In genomic region chr17:91092421-91093041, GRCm38 (mm10) we compare ENCODE assay signal across 9 mouse cellular contexts. TPM values are rescaled to one million over a fixed set of nuclear protein-coding genes. Genes with fewer than 3 reads are reported as not detected.
DNase-seq lines count a peak whose midpoint lies in the region; ATAC-seq lines count a peak whose summit lies in the region.
"Had no signal": no experiment of that assay in that cellular context is flagged by ENCODE, and none has a peak within 500 bp of the region (broad histone marks: within the 10 kb centered on the region; RNA-seq: fewer than 3 reads in every experiment).

No protein-coding gene starts in this region.

- H3K27ac ChIP-seq in forebrain, embryonic 12.5 days = peak overlapping the region; percentile 61; the same call in 1 of the 2 replicates
- peak overlapping the region; percentile 83 for H3K27ac ChIP-seq in hindbrain, embryonic 10.5 days
- peak overlapping the region; percentile 83 for H3K27ac ChIP-seq in midbrain, embryonic 12.5 days (replicated peaks)
- H3K27ac ChIP-seq in stomach, embryonic 15.5 days = no peak overlapping the region

- H3K4me2 ChIP-seq in forebrain, embryonic 12.5 days = peak overlapping the region; percentile 61
- H3K4me2 ChIP-seq in midbrain, embryonic 12.5 days (replicated peaks) = peak overlapping the region; percentile 62
- H3K4me2 ChIP-seq in stomach, embryonic 15.5 days = peak overlapping the region; percentile 36

- peaks cover 11% of the 10 kb centered on the region for H3K36me3 ChIP-seq in forebrain, embryonic 12.5 days (replicated peaks)
- peaks cover 15% of the 10 kb centered on the region for H3K36me3 ChIP-seq in hindbrain, embryonic 10.5 days
- peaks cover 14% of the 10 kb centered on the region for H3K36me3 ChIP-seq in midbrain, embryonic 12.5 days
- no peaks in the 10 kb centered on the region for H3K36me3 ChIP-seq in stomach, embryonic 15.5 days

- H3K27me3 ChIP-seq in forebrain, embryonic 12.5 days = peaks cover 6% of the 10 kb centered on the region; the same call in 1 of the 2 replicates
- H3K27me3 ChIP-seq in hindbrain, embryonic 10.5 days (ENCODE audit: insufficient read depth, poor library complexity, severe bottlenecking) = peaks cover 4% of the 10 kb centered on the region; the same call in 1 of the 2 replicates
- H3K27me3 ChIP-seq in midbrain, embryonic 12.5 days = 0 out of 2 replicates have a peak, but pooled peaks cover 6% of the 10 kb centered on the region
- H3K27me3 ChIP-seq in stomach, embryonic 15.5 days (replicated peaks) = no peaks in the 10 kb centered on the region

- peaks cover 6% of the 10 kb centered on the region; the same call in 1 of the 2 replicates for H3K4me1 ChIP-seq in forebrain, embryonic 12.5 days
- peaks cover 15% of the 10 kb centered on the region for H3K4me1 ChIP-seq in hindbrain, embryonic 10.5 days (replicated peaks)
- H3K4me1 ChIP-seq in midbrain, embryonic 12.5 days = peaks cover 7% of the 10 kb centered on the region; the same call in 1 of the 2 replicates
- no peaks in the 10 kb centered on the region for H3K4me1 ChIP-seq in stomach, embryonic 15.5 days

- 2% methylated on average over 21 of the region's 21 CpGs for WGBS in forebrain, embryonic 12.5 days
- 2% methylated on average over 21 of the region's 21 CpGs for WGBS in hindbrain, embryonic 10.5 days
- 2% methylated on average over 20 of the region's 21 CpGs for WGBS in midbrain, embryonic 12.5 days
- 1% methylated on average over 21 of the region's 21 CpGs for WGBS in stomach, embryonic 15.5 days

- peaks cover 13% of the 10 kb centered on the region for H3K9me3 ChIP-seq in forebrain, embryonic 12.5 days
- H3K9me3 ChIP-seq in hindbrain, embryonic 10.5 days = peaks cover 14% of the 10 kb centered on the region
- peaks cover 13% of the 10 kb centered on the region for H3K9me3 ChIP-seq in midbrain, embryonic 12.5 days
- H3K9me3 ChIP-seq in stomach, embryonic 15.5 days = no peaks in the 10 kb centered on the region

- H3K9ac ChIP-seq in forebrain, embryonic 12.5 days = peak overlapping the region; percentile 53
- H3K9ac ChIP-seq in midbrain, embryonic 12.5 days (replicated peaks) = peak overlapping the region; percentile 55
- no peak overlapping the region for H3K9ac ChIP-seq in stomach, embryonic 15.5 days

- peak; percentile 88 for DNase-seq in Muller cell, postnatal 12 days (ENCODE audit: inconsistent ontology term)
- peak; percentile 6 for DNase-seq in c-Kit-positive CD71-negative TER-119-negative erythroid progenitor cells, embryonic 14.5 days (ENCODE audit: low read depth)
- peak; percentile 81 for DNase-seq in hindbrain, embryonic 10.5 days (ENCODE audit: low spot score)
- DNase-seq in left cerebral cortex, postnatal 14 days (ENCODE audit: low spot score in 2 of 2) = peak; percentile 85 to 88
- no peak for DNase-seq in gastrocnemius, adult 8-10 months (ENCODE audit: low spot score in 2 of 2)

- intact Hi-C loops in left cerebral cortex, postnatal 14 days (cut with DNase I) = no loop called here

- ATAC-seq in forebrain, embryonic 12.5 days (ENCODE audit: low FRiP score) = peak; percentile 93
- peak; percentile 92 for ATAC-seq in midbrain, embryonic 12.5 days (ENCODE audit: low FRiP score, low read depth)
- peak; percentile 82; the same call in 1 of the 2 replicates for ATAC-seq in stomach, embryonic 15.5 days (ENCODE audit: insufficient read depth, low FRiP score, low read depth)

- H3K4me3 ChIP-seq in forebrain, embryonic 12.5 days (replicated peaks) = peak overlapping the region; percentile 43
- peak overlapping the region; percentile 52 for H3K4me3 ChIP-seq in hindbrain, embryonic 10.5 days
- peak overlapping the region; percentile 47 for H3K4me3 ChIP-seq in midbrain, embryonic 12.5 days
- H3K4me3 ChIP-seq in stomach, embryonic 15.5 days (replicated peaks) = 0 out of 2 replicates have a peak overlapping the region, but pooled peaks have one; percentile 5
- H3K4me3 ChIP-seq: erythroblast, embryonic 14.5 days had no signal

RNA-seq across cellular contexts. Expression of gene Nrxn1, which starts 0.3 kb away (rescaled TPM):
- polyA plus RNA-seq in forebrain, embryonic 12.5 days (2016; fragmentation: Nextera tagmentation; extraction: Ambion mirVana) = 41.3 and 41.7 TPM in 2 replicates
- polyA plus RNA-seq in hindbrain, embryonic 10.5 days (2016; fragmentation: Nextera tagmentation; extraction: Ambion mirVana) = 8.6 and 15.4 TPM in 2 replicates
- total RNA-seq in left cerebral cortex, postnatal 14 days (2021) = 100 to 1,000 TPM; 660 to 736 TPM
- polyA plus RNA-seq in midbrain, embryonic 12.5 days (2016; fragmentation: Nextera tagmentation; extraction: Ambion mirVana) = 40.7 and 48.4 TPM in 2 replicates
- 7.1 and 8.4 TPM in 2 replicates for polyA plus RNA-seq in stomach, embryonic 15.5 days (2015; fragmentation: Nextera tagmentation; extraction: Ambion mirVana)
- under 1 TPM; 0.46 to 0.88 (median 0.64) TPM for total RNA-seq in gastrocnemius, adult 8-10 months (2022)
- polyA plus RNA-seq: erythroblast, embryonic 14.5 days had no signal

Comparison
In these comparisons a context has a peak if more than half of its experiments do, and no peak if none do; other contexts are left out.
1. DNase-seq: peak in Muller cell, postnatal 12 days (single experiment), c-Kit-positive CD71-negative TER-119-negative erythroid progenitor cells, embryonic 14.5 days (single experiment), hindbrain, embryonic 10.5 days (single experiment) and left cerebral cortex, postnatal 14 days (2 of 2); none in gastrocnemius, adult 8-10 months (0 of 2).
2. Peak in every context shown above with its lines, with median percentiles within 50 percentile points of each other: ATAC-seq, H3K4me2 ChIP-seq and H3K4me3 ChIP-seq.